Mouse (Mus musculus) embryonic facial prominence, embryonic 10.5 days (tissue): Measurements from ENCODE around the gene Six6. TPM values are rescaled to one million over a fixed set of nuclear protein-coding genes. Genes with fewer than 3 reads are reported as not detected.

ENCODE experiments used
- DNase-seq: peaks from one replicate; pipeline ENCODE4 v3.0.0-alpha.2; 2017; ENCODE audit warnings: low spot score
- H3K27ac ChIP-seq: fragments of 300-500 bp; sonication (generic); replicated peaks from 2 replicates; pipeline ENCODE4 v1.5.1; 2016; ENCODE audit warnings: mild to moderate bottlenecking
- H3K27me3 ChIP-seq: fragments of 300-500 bp; sonication (generic); replicated peaks from 2 replicates; pipeline ENCODE4 v1.6.1; 2016; ENCODE audit warnings: low read depth, mild to moderate bottlenecking; ENCODE audit not compliant: poor library complexity, severe bottlenecking
- H3K36me3 ChIP-seq: fragments of 300-500 bp; sonication (generic); replicated peaks from 2 replicates; pipeline ENCODE4 v1.6.1; 2016; ENCODE audit warnings: mild to moderate bottlenecking, moderate library complexity
- H3K4me1 ChIP-seq: fragments of 300-500 bp; sonication (generic); 2 replicates; pipeline ENCODE4 v1.6.1; 2016
- H3K4me3 ChIP-seq: fragments of 300-500 bp; sonication (generic); 2 replicates; pipeline ENCODE4 v1.5.1; 2016; ENCODE audit warnings: mild to moderate bottlenecking, moderate library complexity
- H3K9me3 ChIP-seq: fragments of 300-500 bp; sonication (generic); 2 replicates; pipeline ENCODE4 v1.6.1; 2016; ENCODE audit warnings: mild to moderate bottlenecking
- WGBS: fragments of 180-500 bp; shearing (Covaris S2); methylation state at CpG from one replicate; pipeline ENCODE4 v1.1.7; 2016; 5-methylcytosine and 5-hydroxymethylcytosine counted together
- polyA plus RNA-seq: library from polyadenylated mRNA; unstranded; fragments of >200 nt; fragmentation: Nextera tagmentation; extraction: Ambion mirVana; gene quantifications from 2 replicates; pipeline ENCODE4 v1.2.1, GENCODE M21; 2016

The Six6 gene
- 6.5 and 8.7 TPM in 2 replicates for polyA plus RNA-seq

DNA sequence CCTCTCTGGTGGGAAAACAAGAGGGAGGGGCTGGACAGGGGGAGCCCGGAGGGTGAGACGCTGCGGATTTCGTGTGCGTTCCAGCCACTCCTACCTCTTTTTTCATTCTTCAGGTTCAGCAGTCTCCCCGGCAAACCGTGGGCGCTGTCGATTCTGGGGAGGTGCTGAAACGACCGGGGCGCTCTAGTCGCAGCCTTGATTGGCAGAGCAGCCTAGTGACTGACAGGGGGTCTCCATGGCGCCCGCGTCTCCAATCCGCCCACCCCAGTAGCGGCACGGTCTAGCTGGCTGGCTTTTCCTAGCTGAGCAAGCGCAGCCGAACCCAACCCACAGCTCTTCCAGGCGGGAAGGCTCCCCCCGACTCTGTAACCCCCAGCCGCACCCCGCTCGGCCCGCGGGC lies at the start of gene Six6:
Gene Six6 (plus strand): TSS at position 277 of the 400 bp plus-strand sequence.
- DNase-seq = peak; percentile 86
- H3K36me3 ChIP-seq = no peaks in the 10 kb centered on the region
- H3K27me3 ChIP-seq = peaks cover 100% of the 10 kb centered on the region
- under 1% methylated on average over 28 of the region's 28 CpGs for WGBS
- peak within 1 kb of the TSS; percentile 52 for H3K4me3 ChIP-seq
- no peaks in the 10 kb centered on the region for H3K9me3 ChIP-seq
- peaks cover 26% of the 10 kb centered on the region for H3K4me1 ChIP-seq
- peak within 1 kb of the TSS; percentile 66 for H3K27ac ChIP-seq

DNA sequence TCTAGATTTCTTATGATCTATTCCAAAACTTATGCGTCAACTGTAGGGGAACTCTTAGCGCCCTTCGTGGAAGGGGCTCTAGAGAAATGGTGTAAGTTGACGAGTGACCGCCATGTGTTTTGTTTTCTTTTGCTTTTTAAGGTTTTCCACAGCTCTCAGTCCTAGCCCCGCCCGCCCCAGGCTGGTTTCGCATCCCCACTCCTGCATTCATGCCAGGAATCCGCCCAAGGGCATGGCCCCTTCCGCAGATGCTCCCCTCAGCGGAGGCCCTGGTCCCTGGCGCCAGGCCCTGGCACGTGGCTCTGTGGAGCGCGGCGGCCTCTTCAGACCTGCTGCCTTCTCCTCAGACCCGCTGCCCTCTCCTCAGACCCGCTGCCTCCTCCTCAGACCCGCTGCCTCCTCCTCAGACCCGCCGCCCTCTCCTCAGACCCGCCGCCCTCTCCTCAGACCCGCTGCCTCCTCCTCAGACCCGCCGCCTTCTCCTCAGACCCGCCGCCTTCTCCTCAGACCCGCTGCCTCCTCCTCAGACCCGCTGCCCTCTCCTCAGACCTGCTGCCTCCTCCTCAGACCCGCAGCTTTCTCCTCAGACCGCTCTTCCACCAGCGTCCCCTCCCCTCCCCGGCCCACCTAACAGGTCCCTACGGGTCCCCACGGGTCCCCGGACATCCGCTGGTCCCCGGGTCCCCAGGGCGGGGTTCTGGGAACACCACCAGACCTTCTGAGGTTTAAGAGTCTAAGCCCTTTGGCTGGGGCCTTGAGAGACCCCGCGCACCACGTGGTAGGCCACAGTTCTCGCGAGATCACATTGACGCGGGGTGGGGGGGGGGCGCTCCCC lies 22.3 kb upstream of the Six6 start:
- peak; percentile 77 for DNase-seq
- H3K27me3 ChIP-seq = peaks cover 14% of the 10 kb centered on the region
- H3K36me3 ChIP-seq = no peaks in the 10 kb centered on the region
- WGBS = 15% methylated on average over 48 of the region's 48 CpGs
- H3K27ac ChIP-seq = peak overlapping the region; percentile 84
- H3K4me3 ChIP-seq = peak overlapping the region; percentile 57
- no peaks in the 10 kb centered on the region; the same call in 1 of the 2 replicates for H3K9me3 ChIP-seq
- H3K4me1 ChIP-seq = peaks cover 10% of the 10 kb centered on the region

DNA sequence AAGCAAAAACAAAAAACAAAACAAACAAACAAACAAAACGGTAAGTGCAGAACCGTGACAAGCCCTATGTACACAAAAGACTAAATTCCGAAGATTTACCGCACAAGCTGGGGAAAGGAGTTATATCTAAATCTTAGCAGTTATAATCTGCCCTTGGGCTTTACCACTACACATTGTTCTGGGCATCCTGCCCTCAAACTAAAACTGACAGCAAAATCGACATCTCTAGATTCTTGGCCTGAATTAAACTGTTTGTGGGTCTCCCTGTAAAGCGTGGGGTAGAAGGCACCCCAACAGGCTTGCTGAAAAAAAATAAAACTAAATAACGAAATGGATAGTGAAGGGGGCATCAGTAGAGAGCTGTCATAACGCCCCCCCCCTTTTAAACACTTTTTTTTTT lies 2.9 kb upstream of the Six6 start:
- no peak for DNase-seq
- Histone ChIP-seq H3K27ac (no peak overlapping the region), H3K4me1 (peaks cover 25% of the 10 kb centered on the region), H3K9me3 (no peaks in the 10 kb centered on the region), H3K27me3 (peaks cover 77% of the 10 kb centered on the region), H3K36me3 (no peaks in the 10 kb centered on the region), H3K4me3 (no peak overlapping the region)
- WGBS = 23% methylated on average over 8 of the region's 8 CpGs

DNA sequence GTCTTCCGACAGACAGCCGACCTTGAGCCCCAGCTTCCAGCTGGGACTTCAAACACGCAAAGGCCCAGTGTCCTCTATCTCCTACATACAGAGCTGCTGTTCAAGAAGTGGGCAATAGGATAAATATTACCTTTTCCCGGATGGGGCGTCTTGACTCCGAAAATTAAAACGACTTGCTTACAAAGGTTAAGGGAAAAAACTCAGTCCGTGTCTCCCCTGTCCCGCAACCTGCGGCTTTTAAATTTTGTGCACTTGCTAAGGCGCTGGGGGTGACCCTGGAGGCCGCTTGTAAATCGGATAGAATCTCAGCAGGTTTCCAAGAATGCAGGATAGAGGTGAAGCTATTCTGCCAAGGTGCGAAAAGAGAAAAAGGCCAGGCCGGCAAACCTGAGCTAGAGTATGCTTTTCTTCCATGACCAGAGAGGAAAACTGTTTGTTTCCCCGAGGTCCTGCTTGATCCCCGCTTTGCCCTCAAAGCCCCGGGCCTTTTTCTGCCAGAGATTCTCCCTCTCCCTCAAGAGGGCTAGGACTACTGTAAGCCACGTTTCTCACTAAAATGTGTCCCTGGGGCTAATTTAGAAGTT lies 2.1 kb upstream of the Six6 start:
- WGBS = 2% methylated on average over 19 of the region's 19 CpGs
- Histone ChIP-seq H3K27ac (no peak overlapping the region), H3K36me3 (no peaks in the 10 kb centered on the region), H3K4me1 (peaks cover 26% of the 10 kb centered on the region), H3K27me3 (peaks cover 86% of the 10 kb centered on the region), H3K4me3 (peak overlapping the region; percentile 25; the same call in 1 of the 2 replicates), H3K9me3 (no peaks in the 10 kb centered on the region)
- peak; percentile 47 for DNase-seq

DNA sequence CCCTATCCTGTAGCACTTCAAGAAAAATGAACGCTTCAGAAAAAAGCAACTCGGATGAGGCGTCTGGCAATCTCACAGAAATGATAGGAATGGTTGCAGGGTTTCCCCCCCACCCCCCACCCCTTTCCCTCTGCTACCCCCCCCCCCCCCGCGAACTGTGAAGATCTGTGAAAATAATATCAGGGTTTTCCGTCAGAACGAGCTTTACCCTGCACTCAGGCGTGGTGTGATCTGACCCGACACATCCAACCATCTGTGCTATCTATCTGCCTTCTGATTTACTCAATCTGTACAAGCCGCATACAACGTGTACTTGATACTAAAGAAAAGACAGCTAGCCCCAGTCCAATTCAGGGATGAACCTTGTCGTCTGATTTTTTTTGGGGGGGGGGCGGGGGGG lies 1.5 kb upstream of the Six6 start:
- Histone ChIP-seq H3K27ac (no peak overlapping the region), H3K9me3 (no peaks in the 10 kb centered on the region), H3K27me3 (peaks cover 91% of the 10 kb centered on the region), H3K4me3 (peak overlapping the region; percentile 25; the same call in 1 of the 2 replicates), H3K36me3 (no peaks in the 10 kb centered on the region), H3K4me1 (peaks cover 26% of the 10 kb centered on the region)
- peak; percentile 18 for DNase-seq
- WGBS = 3% methylated on average over 12 of the region's 13 CpGs

DNA sequence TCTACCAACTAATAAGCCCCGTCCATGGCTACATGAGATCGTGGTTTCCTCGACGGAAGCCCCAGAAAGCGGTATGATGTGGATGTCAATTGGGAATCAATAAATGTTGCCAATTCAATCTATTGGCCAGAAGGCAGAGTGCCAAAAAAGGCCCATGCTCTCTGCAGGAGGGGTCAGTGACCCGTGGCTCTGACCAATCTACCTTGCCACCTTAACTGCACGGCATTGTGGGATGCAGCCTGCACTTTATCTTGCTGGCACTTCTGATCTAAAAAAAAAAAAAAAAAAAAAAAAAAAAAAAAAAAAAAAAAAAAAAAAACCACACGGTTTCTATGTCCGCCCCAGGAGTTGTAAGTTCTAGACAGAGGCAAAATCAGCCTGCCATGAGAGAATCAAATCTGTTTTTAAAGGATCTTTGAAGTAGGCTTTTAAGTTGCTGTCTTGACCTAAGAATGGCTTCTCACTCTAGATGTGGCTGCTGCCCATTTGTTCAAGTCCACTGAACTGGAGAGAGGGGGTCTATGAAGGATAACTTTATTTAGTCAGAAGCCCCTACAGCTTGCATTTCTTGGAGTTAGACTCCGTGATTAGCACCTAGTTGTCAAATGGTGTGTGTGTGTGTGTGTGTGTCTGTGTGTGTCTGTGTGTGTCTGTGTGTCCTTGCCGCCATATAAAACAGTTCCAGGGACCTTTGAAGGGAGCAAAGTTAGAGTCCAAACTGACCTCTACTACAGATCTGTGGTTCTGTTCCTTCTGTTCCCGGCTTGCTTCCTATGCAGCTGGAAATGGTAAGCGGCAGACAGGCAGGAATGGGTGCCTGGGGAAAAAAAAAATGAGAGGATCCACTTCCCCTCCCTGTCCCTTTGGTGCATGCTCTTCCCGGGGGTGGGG lies 847 bp upstream of the Six6 start:
- peak; percentile 30 for DNase-seq
- Histone ChIP-seq H3K27me3 (peaks cover 98% of the 10 kb centered on the region), H3K36me3 (no peaks in the 10 kb centered on the region), H3K4me3 (peak overlapping the region; percentile 52), H3K9me3 (no peaks in the 10 kb centered on the region), H3K4me1 (peaks cover 26% of the 10 kb centered on the region), H3K27ac (no peak overlapping the region)
- WGBS = 3% methylated on average over 14 of the region's 14 CpGs

DNA sequence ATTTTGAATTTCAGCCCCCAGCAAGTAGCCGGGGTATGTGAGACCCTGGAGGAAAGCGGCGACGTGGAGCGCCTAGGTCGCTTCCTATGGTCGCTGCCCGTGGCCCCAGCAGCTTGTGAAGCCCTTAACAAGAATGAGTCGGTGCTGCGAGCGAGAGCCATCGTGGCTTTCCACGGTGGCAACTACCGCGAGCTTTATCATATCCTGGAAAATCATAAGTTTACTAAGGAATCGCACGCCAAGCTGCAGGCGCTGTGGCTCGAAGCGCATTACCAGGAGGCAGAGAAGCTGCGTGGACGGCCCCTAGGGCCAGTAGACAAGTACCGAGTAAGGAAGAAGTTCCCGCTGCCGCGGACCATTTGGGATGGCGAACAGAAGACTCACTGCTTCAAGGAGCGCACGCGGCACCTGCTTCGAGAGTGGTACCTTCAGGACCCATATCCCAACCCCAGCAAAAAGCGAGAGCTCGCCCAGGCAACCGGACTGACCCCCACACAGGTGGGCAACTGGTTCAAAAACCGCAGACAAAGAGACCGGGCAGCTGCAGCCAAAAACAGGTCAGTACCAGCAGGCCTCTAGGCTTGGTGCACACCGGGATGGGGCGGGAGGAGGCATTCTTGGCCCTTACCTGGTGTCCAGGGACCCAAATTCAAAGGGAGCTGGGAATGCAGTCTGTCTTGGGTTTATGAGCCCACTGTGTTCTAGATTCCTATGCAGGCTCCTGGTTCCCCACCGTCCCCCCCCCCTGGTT lies 554 bp downstream of the Six6 start, which contains the start of gene 4930447C04Rik:
Gene 4930447C04Rik (minus strand): TSS at position 704 of the 751 bp plus-strand sequence.
- Histone ChIP-seq H3K36me3 (no peaks in the 10 kb centered on the region), H3K27ac (peak within 1 kb of the TSS; percentile 66), H3K4me1 (peaks cover 32% of the 10 kb centered on the region), H3K4me3 (peak within 1 kb of the TSS; percentile 52), H3K9me3 (no peaks in the 10 kb centered on the region), H3K27me3 (peaks cover 100% of the 10 kb centered on the region)
- WGBS = 1% methylated on average over 39 of the region's 39 CpGs
- peak; percentile 62 for DNase-seq

DNA sequence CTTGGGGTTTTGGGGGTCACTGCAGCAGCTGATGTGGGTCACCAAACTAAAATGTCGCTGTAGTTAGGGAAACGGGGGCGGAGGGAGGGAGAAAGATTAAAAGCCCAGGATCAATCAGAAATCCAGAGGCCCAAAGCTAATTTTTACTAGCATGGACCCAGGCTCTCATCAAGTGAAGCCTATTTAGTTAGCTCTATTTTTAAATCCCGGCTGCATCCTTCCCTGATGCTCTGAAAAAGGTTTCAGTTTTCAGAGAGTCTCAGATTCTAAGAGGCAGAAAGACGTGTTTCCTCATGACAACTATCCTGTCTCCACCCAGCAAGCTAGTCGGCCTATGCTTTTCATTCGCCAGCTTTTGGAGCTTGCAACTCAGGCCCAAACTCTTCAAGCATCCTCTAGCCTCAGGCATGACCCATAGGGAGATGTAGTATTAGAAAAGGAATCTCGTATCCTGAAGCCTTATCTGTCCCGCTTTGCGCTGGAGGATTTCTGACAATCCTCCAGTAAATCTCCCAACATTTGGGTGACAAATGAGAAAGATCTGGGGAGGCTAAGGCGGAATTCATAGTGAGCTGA lies 1.2 kb downstream of the Six6 start:
- Histone ChIP-seq H3K4me3 (peak overlapping the region; percentile 52), H3K27me3 (peaks cover 100% of the 10 kb centered on the region), H3K9me3 (no peaks in the 10 kb centered on the region), H3K36me3 (no peaks in the 10 kb centered on the region), H3K4me1 (peaks cover 38% of the 10 kb centered on the region), H3K27ac (peak overlapping the region; percentile 66; the same call in 1 of the 2 replicates)
- DNase-seq = peak; percentile 40
- 1% methylated on average over 11 of the region's 11 CpGs for WGBS

DNA sequence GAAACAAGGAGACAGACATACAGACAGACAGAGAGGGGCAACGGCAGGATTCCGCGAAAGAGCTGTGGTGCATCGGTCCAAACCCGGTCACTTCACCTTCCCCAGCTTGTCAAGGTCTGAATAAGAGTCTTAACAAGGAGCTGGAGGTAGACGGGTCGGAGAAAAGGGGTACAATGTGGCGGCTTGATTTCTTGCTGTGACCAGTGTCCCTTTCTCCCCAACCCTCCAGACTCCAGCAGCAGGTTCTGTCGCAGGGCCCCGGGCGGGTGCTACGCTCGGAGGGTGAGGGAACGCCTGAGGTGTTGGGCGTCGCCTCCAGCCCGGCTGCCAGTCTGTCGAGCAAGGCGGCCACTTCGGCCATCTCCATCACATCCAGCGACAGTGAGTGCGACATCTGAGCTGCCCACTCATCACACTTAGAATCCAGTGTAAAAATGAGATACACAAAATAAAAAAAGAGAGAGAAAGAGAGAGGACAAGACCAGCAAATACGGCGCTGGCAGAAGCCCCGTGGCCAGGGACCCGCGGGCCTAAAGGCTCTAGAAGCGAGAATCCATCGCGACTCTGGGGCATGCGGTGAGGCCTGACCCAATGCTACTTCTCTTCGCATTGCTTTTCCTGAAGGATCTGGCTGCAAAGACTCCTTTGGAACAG lies 1.8 kb downstream of the Six6 start:
- WGBS = under 1% methylated on average over 32 of the region's 32 CpGs
- Histone ChIP-seq H3K4me3 (peak overlapping the region; percentile 52), H3K36me3 (no peaks in the 10 kb centered on the region), H3K27ac (peak overlapping the region; percentile 44), H3K27me3 (peaks cover 100% of the 10 kb centered on the region), H3K4me1 (peaks cover 41% of the 10 kb centered on the region), H3K9me3 (no peaks in the 10 kb centered on the region)
- DNase-seq = peak; percentile 64

DNA sequence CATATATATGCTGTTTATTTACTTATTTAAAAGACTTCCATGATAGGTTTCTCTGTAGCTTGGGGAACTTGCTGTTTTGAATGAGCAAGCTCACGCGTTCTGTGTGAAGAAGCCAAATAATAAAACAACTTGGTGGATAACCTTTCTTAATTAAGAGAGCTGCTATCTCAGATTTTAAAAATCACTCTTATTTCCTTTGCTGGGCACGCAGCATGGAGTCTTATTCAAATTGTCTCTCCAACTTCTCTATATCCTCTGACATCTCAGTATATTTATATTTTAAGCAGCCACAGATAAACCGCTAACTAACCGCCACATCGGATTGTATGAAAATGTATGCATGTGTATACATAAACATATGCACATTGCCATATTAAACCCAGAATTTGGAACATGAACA lies 2.5 kb downstream of the Six6 start:
- Histone ChIP-seq H3K4me1 (peaks cover 44% of the 10 kb centered on the region), H3K27ac (no peak overlapping the region), H3K27me3 (peaks cover 100% of the 10 kb centered on the region), H3K36me3 (no peaks in the 10 kb centered on the region), H3K4me3 (peak overlapping the region; percentile 52; the same call in 1 of the 2 replicates), H3K9me3 (no peaks in the 10 kb centered on the region)
- 17% methylated on average over 6 of the region's 6 CpGs for WGBS
- DNase-seq = no peak

DNA sequence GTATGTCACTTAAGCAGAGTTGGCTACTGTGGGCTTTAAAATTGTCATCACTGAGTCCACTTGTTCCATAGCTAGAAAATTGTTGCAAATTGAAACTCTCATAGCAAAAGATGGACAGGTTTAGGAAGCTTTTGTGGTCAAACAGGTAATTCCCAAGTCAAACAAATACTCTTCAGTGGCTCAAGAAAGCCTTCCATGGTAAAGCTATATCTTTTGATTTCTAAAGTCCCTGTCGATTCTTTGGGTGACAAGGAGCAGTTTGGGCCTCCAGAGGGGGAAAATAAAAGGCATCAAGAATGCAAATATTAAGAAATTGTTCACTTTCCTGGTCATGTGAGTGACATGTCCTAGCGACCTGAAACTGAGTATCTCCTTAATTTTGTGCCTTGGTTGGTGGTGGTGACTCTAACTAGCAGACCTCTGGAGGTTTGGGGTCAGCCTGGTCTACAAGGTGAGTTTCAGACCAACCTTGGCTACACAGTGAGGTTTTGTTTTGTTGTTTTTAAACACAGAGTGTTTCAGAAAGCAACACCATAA lies 4.0 kb downstream of the Six6 start:
- H3K4me1 ChIP-seq = peaks cover 44% of the 10 kb centered on the region
- no peak overlapping the region for H3K27ac ChIP-seq
- H3K36me3 ChIP-seq = no peaks in the 10 kb centered on the region
- 5% methylated on average over 2 of the region's 2 CpGs for WGBS
- no peaks in the 10 kb centered on the region for H3K9me3 ChIP-seq
- H3K27me3 ChIP-seq = peaks cover 100% of the 10 kb centered on the region
- peak overlapping the region; percentile 19; the same call in 1 of the 2 replicates for H3K4me3 ChIP-seq
- DNase-seq = peak; percentile 19
